Mouse (Mus musculus): Measurements from ENCODE around the gene Vps8. TPM values are rescaled to one million over a fixed set of nuclear protein-coding genes. Genes with fewer than 3 reads are reported as not detected.

The Vps8 gene
- polyA plus RNA-seq, 1 experiment from 2014 or later = 33.1 TPM

DNA sequence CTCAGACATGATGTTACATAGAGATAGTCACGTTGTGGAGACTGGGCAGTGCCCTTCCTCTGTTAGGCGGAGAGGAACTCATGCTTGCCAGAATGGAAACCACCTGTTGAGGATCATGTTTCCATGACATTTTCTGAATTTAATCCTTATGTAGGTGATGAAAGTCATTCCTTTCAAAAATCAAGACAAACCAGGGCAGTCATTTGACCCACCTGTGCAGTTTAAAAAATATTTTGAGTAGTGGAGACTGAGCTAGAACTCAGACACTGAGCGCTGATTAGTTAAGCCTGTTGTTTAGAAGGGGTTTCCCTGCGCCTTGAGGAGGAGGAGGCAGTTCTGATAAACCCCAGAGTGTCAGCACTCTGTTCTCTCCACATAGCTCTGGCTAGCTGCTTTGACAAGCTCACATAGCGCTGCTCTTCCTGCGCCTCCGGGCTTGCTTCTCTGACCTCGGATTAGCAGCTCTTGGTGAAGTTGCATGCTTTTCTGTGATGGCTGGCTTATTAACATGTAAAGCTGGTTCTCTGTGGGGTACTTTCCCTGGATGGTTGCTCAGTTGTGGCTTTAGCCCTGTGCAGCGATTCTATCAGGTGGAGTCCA is 22.2 kb downstream of the Vps8 start:
- H3K9me3 ChIP-seq (ENCODE audit: control insufficient read depth, low read length) = no peaks in the 10 kb centered on the region
- no peak overlapping the region for H3K4me3 ChIP-seq (ENCODE audit: low read length)
- no peak overlapping the region for H3K27ac ChIP-seq (ENCODE audit: low read depth, low read length)
- no peaks in the 10 kb centered on the region for H3K27me3 ChIP-seq (replicated peaks; ENCODE audit: control insufficient read depth, insufficient read depth, low read length)
- H3K4me1 ChIP-seq (ENCODE audit: control insufficient read depth, insufficient read depth, low read depth, low read length) = no peaks in the 10 kb centered on the region
- WGBS = 70% methylated on average over 9 of the region's 9 CpGs
- no peak overlapping the region for H3K9ac ChIP-seq (ENCODE audit: low read depth, low read length)
- no peak for ATAC-seq
- peaks cover 4% of the 10 kb centered on the region; the same call in 1 of the 2 replicates for H3K36me3 ChIP-seq (ENCODE audit: control insufficient read depth, insufficient read depth, low read length)
- no peak overlapping the region for H3K4me2 ChIP-seq (ENCODE audit: low read length)

DNA sequence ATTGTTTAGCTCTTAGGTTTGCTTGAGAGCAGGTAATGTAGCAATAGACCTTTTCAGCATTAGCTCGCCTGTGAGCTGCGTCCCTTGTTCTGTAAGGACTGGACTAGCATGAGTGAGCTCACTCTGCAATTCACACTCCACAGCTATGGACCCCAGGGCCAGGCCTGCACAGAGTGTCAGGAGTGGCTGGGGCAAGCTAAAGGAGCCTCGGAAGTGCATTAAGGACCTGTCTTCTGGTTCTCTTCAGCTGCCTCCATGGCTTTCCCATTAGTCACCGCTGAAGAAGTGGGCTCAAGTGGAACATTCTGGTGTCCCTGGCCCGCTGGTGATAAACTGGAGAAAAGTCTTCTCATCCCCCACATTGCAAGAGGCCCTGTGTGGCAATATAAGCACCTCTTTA is 24.5 kb downstream of the Vps8 start:
- Histone ChIP-seq H3K4me2 (ENCODE audit: low read length) (no peak overlapping the region), H3K27me3 (replicated peaks; ENCODE audit: control insufficient read depth, insufficient read depth, low read length) (no peaks in the 10 kb centered on the region), H3K27ac (ENCODE audit: low read depth, low read length) (no peak overlapping the region), H3K4me3 (ENCODE audit: low read length) (no peak overlapping the region), H3K36me3 (ENCODE audit: control insufficient read depth, insufficient read depth, low read length) (peaks cover 4% of the 10 kb centered on the region; the same call in 1 of the 2 replicates), H3K4me1 (ENCODE audit: control insufficient read depth, insufficient read depth, low read depth, low read length) (no peaks in the 10 kb centered on the region), H3K9me3 (ENCODE audit: control insufficient read depth, low read length) (no peaks in the 10 kb centered on the region), H3K9ac (ENCODE audit: low read depth, low read length) (no peak overlapping the region)
- no peak for ATAC-seq
- 86% methylated on average over 5 of the region's 5 CpGs for WGBS

DNA sequence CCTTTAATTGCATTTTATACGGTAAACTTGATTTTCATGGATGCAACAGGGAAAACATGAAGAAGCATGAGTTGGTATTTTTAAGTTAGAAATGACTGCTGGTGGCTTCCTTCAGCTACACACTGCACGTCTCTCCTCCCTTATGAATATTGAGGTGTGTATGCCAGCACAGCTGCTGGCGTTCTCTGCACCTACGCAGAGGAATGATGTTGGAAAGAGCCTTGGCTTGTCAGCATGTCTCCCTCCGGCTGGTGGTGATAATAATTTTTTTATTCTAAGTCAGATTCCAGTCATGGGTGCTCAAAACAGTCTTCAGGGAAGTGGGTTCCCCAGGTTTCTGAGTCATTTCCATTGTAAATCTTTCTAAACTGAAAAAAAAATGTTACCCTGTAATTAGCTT is 25.5 kb downstream of the Vps8 start:
- no peak overlapping the region for H3K9ac ChIP-seq (ENCODE audit: low read depth, low read length)
- H3K4me3 ChIP-seq (ENCODE audit: low read length) = no peak overlapping the region
- H3K9me3 ChIP-seq (ENCODE audit: control insufficient read depth, low read length) = no peaks in the 10 kb centered on the region
- ATAC-seq = no peak
- H3K27me3 ChIP-seq (replicated peaks; ENCODE audit: control insufficient read depth, insufficient read depth, low read length) = no peaks in the 10 kb centered on the region
- WGBS = 85% methylated on average over 5 of the region's 5 CpGs
- no peak overlapping the region for H3K27ac ChIP-seq (ENCODE audit: low read depth, low read length)
- H3K4me1 ChIP-seq (ENCODE audit: control insufficient read depth, insufficient read depth, low read depth, low read length) = no peaks in the 10 kb centered on the region
- peaks cover 4% of the 10 kb centered on the region; the same call in 1 of the 2 replicates for H3K36me3 ChIP-seq (ENCODE audit: control insufficient read depth, insufficient read depth, low read length)
- no peak overlapping the region for H3K4me2 ChIP-seq (ENCODE audit: low read length)

DNA sequence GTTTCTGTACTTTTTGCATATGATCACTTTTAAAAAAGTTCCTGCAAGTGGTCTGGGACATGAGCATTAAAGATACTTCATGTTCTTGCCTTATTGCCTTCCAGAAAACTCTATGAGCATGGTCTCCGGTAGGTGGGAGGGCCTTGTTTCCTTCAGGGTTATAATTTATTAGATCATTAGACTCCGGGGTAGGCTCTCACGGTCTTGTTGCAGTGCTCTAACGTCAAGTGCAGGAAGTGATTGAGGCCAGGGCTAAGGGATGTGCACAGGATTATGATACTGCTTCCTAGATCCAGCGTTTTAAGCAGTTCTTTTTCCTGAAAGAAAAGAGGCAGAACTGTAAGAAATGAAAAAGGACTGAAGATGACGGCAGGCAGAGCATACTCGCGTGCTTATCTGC is 27.0 kb downstream of the Vps8 start:
- Histone ChIP-seq H3K9me3 (ENCODE audit: control insufficient read depth, low read length) (no peaks in the 10 kb centered on the region), H3K36me3 (ENCODE audit: control insufficient read depth, insufficient read depth, low read length) (no peaks in the 10 kb centered on the region), H3K4me1 (ENCODE audit: control insufficient read depth, insufficient read depth, low read depth, low read length) (no peaks in the 10 kb centered on the region), H3K4me2 (ENCODE audit: low read length) (no peak overlapping the region), H3K27ac (ENCODE audit: low read depth, low read length) (no peak overlapping the region), H3K9ac (ENCODE audit: low read depth, low read length) (no peak overlapping the region), H3K27me3 (replicated peaks; ENCODE audit: control insufficient read depth, insufficient read depth, low read length) (no peaks in the 10 kb centered on the region), H3K4me3 (ENCODE audit: low read length) (no peak overlapping the region)
- 79% methylated on average over 8 of the region's 8 CpGs for WGBS
- no peak for ATAC-seq

DNA sequence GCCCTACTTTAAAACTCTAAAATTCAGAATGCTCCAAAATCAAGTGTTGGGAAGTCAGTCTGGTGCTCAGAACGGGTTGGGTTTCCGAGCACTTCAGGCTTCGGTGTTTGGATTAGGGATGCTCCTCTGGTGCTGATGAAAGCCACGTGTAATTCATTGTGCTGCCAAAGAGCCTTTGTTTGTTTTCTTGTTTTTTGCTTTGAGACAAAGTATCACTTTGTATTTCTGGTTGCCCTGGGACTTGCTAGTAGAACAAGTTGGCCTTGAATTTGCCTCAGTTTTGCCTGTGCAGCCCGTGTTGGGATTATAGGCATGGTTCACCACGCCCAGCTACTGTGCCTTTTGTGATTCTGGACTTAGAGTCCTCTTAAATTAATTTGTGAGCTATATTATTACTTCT is 29.7 kb downstream of the Vps8 start:
- Histone ChIP-seq H3K27me3 (replicated peaks; ENCODE audit: control insufficient read depth, insufficient read depth, low read length) (no peaks in the 10 kb centered on the region), H3K9ac (ENCODE audit: low read depth, low read length) (no peak overlapping the region), H3K4me1 (ENCODE audit: control insufficient read depth, insufficient read depth, low read depth, low read length) (no peaks in the 10 kb centered on the region), H3K36me3 (ENCODE audit: control insufficient read depth, insufficient read depth, low read length) (no peaks in the 10 kb centered on the region), H3K27ac (ENCODE audit: low read depth, low read length) (no peak overlapping the region), H3K4me2 (ENCODE audit: low read length) (no peak overlapping the region), H3K4me3 (ENCODE audit: low read length) (no peak overlapping the region), H3K9me3 (ENCODE audit: control insufficient read depth, low read length) (no peaks in the 10 kb centered on the region)
- 78% methylated on average over 6 of the region's 6 CpGs for WGBS
- no peak for ATAC-seq

DNA sequence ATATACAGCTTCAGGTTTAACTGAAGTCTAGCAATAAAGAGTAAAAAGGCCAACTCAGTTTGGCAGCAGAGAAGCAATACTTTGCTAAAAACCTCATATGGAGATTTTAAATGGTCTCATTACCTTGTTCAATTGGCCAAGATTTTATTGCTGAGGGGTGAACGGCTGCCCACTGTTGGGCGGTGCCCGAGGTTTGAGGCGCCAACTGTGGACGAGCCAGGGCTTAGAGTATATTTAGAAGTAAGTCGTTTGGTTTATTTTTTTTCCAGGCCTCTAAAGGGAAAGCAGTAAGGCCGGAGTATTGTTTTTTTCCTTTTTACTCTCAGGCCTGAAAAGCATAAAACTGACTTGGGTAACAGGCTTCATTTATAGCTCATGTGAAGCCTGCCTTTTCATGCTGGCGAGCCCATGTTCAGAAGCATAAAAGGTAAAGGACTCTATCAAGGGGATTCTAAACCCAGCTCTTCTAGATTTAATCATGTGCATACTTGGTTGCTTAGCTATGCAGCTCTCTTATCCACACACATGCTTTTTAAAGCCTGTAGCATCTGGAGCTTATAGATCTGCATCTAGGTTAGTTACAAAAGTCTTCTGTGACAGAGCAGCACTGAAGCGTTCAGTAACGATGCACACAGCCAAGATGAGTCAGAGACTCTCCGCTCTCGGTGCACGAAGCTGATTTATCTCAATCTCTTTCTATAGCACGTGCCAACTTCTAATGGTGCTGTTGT is 34.9 kb downstream of the Vps8 start:
- no peak overlapping the region for H3K9ac ChIP-seq (ENCODE audit: low read depth, low read length)
- no peaks in the 10 kb centered on the region for H3K9me3 ChIP-seq (ENCODE audit: control insufficient read depth, low read length)
- WGBS = 76% methylated on average over 14 of the region's 14 CpGs
- no peaks in the 10 kb centered on the region for H3K4me1 ChIP-seq (ENCODE audit: control insufficient read depth, insufficient read depth, low read depth, low read length)
- no peak overlapping the region for H3K27ac ChIP-seq (ENCODE audit: low read depth, low read length)
- H3K4me3 ChIP-seq (ENCODE audit: low read length) = no peak overlapping the region
- no peaks in the 10 kb centered on the region for H3K27me3 ChIP-seq (replicated peaks; ENCODE audit: control insufficient read depth, insufficient read depth, low read length)
- H3K36me3 ChIP-seq (ENCODE audit: control insufficient read depth, insufficient read depth, low read length) = peaks cover 9% of the 10 kb centered on the region; the same call in 1 of the 2 replicates
- H3K4me2 ChIP-seq (ENCODE audit: low read length) = no peak overlapping the region
- no peak for ATAC-seq

DNA sequence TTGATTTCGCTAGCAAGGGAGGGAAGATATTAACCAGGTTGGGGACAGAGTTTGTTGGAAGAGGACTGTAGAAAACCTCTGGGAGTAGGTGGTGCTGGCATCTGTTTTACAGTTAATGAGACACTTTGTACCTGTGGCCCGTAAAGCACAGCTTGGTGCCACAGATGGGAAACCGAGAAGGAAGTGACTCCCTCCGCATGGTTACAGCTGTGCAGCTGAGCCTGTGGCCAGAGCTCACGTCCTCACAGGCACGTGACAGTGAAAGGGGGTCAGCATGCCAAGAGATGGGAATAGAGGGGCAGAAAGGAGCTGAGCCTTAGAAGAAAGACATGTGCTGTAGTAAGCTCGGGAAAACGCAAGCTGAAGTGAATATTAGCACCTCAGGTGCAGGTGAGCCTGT is 43.0 kb downstream of the Vps8 start:
- Histone ChIP-seq H3K4me1 (ENCODE audit: control insufficient read depth, insufficient read depth, low read depth, low read length) (no peaks in the 10 kb centered on the region), H3K4me2 (ENCODE audit: low read length) (no peak overlapping the region), H3K36me3 (ENCODE audit: control insufficient read depth, insufficient read depth, low read length) (peaks cover 18% of the 10 kb centered on the region), H3K9me3 (ENCODE audit: control insufficient read depth, low read length) (peaks cover 3% of the 10 kb centered on the region; the same call in 1 of the 2 replicates), H3K27me3 (replicated peaks; ENCODE audit: control insufficient read depth, insufficient read depth, low read length) (no peaks in the 10 kb centered on the region), H3K4me3 (ENCODE audit: low read length) (no peak overlapping the region), H3K27ac (ENCODE audit: low read depth, low read length) (no peak overlapping the region), H3K9ac (ENCODE audit: low read depth, low read length) (no peak overlapping the region)
- WGBS = 63% methylated on average over 8 of the region's 8 CpGs
- ATAC-seq = no peak

DNA sequence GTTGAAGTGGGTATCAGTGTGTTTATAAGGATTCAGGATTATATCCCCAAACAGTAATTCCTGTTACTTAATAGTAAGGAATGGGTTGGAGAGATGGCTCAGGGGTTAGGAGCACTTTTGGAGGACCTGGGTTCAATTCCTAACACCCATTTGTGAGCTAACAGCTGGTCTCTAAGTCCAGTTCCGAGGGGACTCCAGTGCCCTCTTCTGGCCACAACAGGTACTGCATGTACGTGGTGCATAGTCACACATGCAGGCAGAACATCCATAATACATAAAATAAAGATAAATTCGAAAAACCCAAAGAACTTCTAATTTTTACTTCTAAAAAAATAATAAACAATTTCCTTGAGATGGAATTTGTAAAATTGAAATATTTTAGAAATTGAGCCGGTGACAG is 47.5 kb downstream of the Vps8 start:
- WGBS = 86% methylated on average over 4 of the region's 4 CpGs
- ATAC-seq = no peak
- no peaks in the 10 kb centered on the region for H3K27me3 ChIP-seq (replicated peaks; ENCODE audit: control insufficient read depth, insufficient read depth, low read length)
- H3K9ac ChIP-seq (ENCODE audit: low read depth, low read length) = no peak overlapping the region
- no peak overlapping the region for H3K4me3 ChIP-seq (ENCODE audit: low read length)
- H3K4me1 ChIP-seq (ENCODE audit: control insufficient read depth, insufficient read depth, low read depth, low read length) = no peaks in the 10 kb centered on the region
- H3K4me2 ChIP-seq (ENCODE audit: low read length) = no peak overlapping the region
- peaks cover 3% of the 10 kb centered on the region; the same call in 1 of the 2 replicates for H3K9me3 ChIP-seq (ENCODE audit: control insufficient read depth, low read length)
- H3K27ac ChIP-seq (ENCODE audit: low read depth, low read length) = no peak overlapping the region
- H3K36me3 ChIP-seq (ENCODE audit: control insufficient read depth, insufficient read depth, low read length) = peaks cover 27% of the 10 kb centered on the region

DNA sequence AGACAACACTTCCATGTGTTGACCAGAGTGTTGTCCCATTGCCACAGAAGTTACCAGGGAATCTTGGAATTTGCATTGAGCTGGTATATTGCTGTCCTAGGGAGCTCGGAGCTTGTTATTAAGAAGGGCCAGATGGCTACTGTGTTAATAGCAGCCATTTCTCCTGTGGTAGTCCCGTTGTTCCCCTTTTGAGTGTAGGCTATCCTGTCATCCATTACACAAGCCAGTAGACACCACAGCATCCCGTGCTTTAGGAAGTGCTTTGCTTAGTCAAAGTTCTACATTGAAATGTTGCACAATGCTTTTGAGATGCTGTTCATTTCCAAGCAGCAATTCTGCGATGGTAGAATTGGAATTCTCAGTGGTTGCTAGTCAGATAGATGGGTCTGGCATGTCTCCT is 54.2 kb downstream of the Vps8 start:
- peaks cover 28% of the 10 kb centered on the region for H3K36me3 ChIP-seq (ENCODE audit: control insufficient read depth, insufficient read depth, low read length)
- no peak for ATAC-seq

More for the DNA sequence above, 54.2 kb downstream of the Vps8 start:
- H3K9ac ChIP-seq (ENCODE audit: low read depth, low read length) = no peak overlapping the region
- no peaks in the 10 kb centered on the region for H3K27me3 ChIP-seq (replicated peaks; ENCODE audit: control insufficient read depth, insufficient read depth, low read length)
- WGBS = 94% methylated on average over 4 of the region's 4 CpGs
- H3K4me3 ChIP-seq (ENCODE audit: low read length) = no peak overlapping the region
- H3K9me3 ChIP-seq (ENCODE audit: control insufficient read depth, low read length) = no peaks in the 10 kb centered on the region
- H3K4me1 ChIP-seq (ENCODE audit: control insufficient read depth, insufficient read depth, low read depth, low read length) = no peaks in the 10 kb centered on the region
- H3K27ac ChIP-seq (ENCODE audit: low read depth, low read length) = no peak overlapping the region
- H3K4me2 ChIP-seq (ENCODE audit: low read length) = no peak overlapping the region

Measured in hindbrain, embryonic 16.5 days (tissue).